26 mouse cellular contexts compared by ENCODE assay signal in the genomic region with DNA sequence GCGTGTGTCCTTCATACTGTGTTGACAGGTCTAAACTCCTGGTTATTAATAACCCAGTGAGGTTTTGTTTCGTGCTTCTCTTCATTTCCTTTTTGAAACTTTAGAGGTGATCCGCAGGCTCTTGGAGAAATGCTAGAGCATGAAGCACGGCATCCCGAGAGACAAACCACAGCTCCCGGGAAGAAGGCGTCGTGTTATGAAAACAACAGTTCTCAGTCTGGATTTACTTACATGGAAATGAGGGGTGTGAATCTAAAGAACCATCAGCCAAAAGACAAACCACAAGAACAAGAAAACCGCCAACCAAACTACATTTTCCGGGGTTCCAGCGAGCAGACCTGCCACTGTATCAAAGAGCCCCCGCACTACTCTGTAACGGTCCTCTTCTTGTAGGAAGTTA.
"Had no signal": no experiment of that assay in that cellular context is flagged by ENCODE, and none has a peak within 500 bp of the region (broad histone marks: within the 10 kb centered on the region; RNA-seq: fewer than 3 reads in every experiment).

No protein-coding gene starts in this region.

- DNase-seq: gastrocnemius, postnatal 14 days; gastrocnemius, postnatal 36 days; heart, adult 11 months; heart, adult 2 months; heart, postnatal 14 days; heart, postnatal 36 days; kidney, adult 11 months; kidney, adult 2 months; kidney, adult 9 months; kidney, postnatal 14 days; kidney, postnatal 36 days; layer of hippocampus, adult 9-11 months; layer of hippocampus, postnatal 36 days; left cerebral cortex, postnatal 4 days; liver, embryonic 13.5 days had no signal

- ATAC-seq: hindbrain, postnatal 0 days; intestine, embryonic 16.5 days had no signal

- H3K27ac ChIP-seq: heart, adult 2 months; heart, embryonic 13.5 days; heart, embryonic 15.5 days; hindbrain, embryonic 13.5 days; hindbrain, embryonic 15.5 days; hindbrain, postnatal 0 days; kidney, embryonic 15.5 days; kidney, postnatal 0 days; limb, embryonic 13.5 days; limb, embryonic 15.5 days; liver, embryonic 13.5 days had no signal

- H3K9me3 ChIP-seq: heart, embryonic 13.5 days; heart, embryonic 15.5 days; hindbrain, embryonic 13.5 days; hindbrain, embryonic 15.5 days; kidney, embryonic 15.5 days; limb, embryonic 13.5 days; limb, embryonic 15.5 days; liver, embryonic 13.5 days had no signal

- H3K27me3 ChIP-seq: heart, embryonic 13.5 days; heart, embryonic 15.5 days; hindbrain, embryonic 13.5 days; hindbrain, embryonic 15.5 days; kidney, embryonic 15.5 days; limb, embryonic 13.5 days; limb, embryonic 15.5 days; liver, embryonic 13.5 days had no signal

- H3K4me1 ChIP-seq: heart, embryonic 13.5 days; heart, embryonic 15.5 days; hindbrain, embryonic 15.5 days; kidney, embryonic 15.5 days; limb, embryonic 15.5 days; liver, embryonic 13.5 days had no signal

- H3K4me2 ChIP-seq: heart, embryonic 11.5 days; heart, embryonic 13.5 days; heart, embryonic 15.5 days; hindbrain, embryonic 13.5 days; hindbrain, embryonic 15.5 days; kidney, embryonic 15.5 days; limb, embryonic 13.5 days; limb, embryonic 15.5 days; liver, embryonic 13.5 days had no signal

- H3K36me3 ChIP-seq: heart, embryonic 13.5 days; heart, embryonic 15.5 days; hindbrain, embryonic 13.5 days; hindbrain, embryonic 15.5 days; kidney, embryonic 15.5 days; limb, embryonic 13.5 days; limb, embryonic 15.5 days; liver, embryonic 13.5 days had no signal

- H3K4me3 ChIP-seq: heart, adult 2 months; heart, embryonic 13.5 days; heart, embryonic 15.5 days; hindbrain, embryonic 13.5 days; hindbrain, embryonic 15.5 days; kidney, embryonic 15.5 days; limb, embryonic 13.5 days; limb, embryonic 15.5 days; liver, embryonic 13.5 days had no signal

- H3K9ac ChIP-seq: heart, embryonic 13.5 days; heart, embryonic 15.5 days; hindbrain, embryonic 13.5 days; hindbrain, embryonic 15.5 days; kidney, embryonic 15.5 days; limb, embryonic 13.5 days; limb, embryonic 15.5 days; liver, embryonic 13.5 days had no signal
